Mouse (Mus musculus): ENCODE results near the gene Mrpl48. TPM values are rescaled to one million over a fixed set of nuclear protein-coding genes. Genes with fewer than 3 reads are reported as not detected.

Mrpl48 gene
- polyA plus RNA-seq, 1 experiment from 2014 or later = 76.8 TPM

DNA sequence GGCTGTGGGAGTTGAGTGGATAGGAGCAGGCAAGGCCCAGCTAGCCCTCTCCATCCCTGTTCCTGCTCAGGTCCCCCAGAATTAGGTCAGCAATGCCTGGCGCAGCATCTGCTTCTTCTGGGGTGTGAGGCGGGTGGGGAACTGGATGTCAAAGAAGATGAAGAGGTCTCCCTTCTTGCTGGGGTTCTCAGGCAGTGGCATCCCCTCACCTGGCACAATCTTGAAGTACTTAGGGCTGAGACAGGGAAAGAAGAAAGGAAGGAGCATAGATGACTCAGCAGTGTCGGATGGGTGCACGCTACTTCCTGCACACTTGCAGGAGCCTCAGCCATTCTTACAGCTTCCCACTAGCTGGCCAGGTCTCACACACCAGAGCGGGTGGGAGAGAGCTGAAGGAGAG lies 105.0 kb downstream of the Mrpl48 start:
- Histone ChIP-seq H3K9ac (no peak overlapping the region), H3K27me3 (replicated peaks) (no peaks in the 10 kb centered on the region), H3K27ac (replicated peaks) (no peak overlapping the region), H3K36me3 (peaks cover 20% of the 10 kb centered on the region), H3K4me2 (no peak overlapping the region), H3K9me3 (no peaks in the 10 kb centered on the region), H3K4me1 (peaks cover 6% of the 10 kb centered on the region), H3K4me3 (no peak overlapping the region)
- no peak for ATAC-seq (ENCODE audit: extremely low read depth, insufficient number of reproducible peaks, low FRiP score, low TSS enrichment)
- 77% methylated on average over 5 of the region's 5 CpGs for WGBS

DNA sequence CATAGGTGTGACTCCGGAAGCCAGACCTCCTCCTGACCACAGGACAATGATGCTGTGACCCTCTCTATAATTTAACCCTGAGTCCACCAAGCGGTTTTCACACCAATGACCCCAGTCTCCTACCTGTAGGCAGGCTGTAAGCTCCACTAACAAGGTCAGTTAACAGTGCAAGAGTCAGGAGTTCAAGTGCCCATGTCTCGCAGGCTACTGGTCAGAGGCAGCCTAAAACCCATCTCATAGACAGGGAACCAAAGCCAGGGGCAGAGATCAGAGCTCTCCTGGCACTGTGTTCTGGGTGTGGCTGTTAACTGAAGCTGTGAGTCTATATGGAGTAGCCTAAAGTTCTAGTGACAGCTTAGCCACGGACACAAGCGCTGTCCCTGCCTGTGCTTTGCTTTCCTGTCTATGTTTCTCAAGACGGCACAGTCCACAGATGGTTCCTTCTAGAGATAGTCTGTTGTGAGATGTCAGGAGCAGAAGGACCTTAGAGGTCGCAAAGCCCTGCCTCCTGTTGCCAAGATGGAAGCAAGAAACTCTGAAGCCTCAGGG lies 105.7 kb downstream of the Mrpl48 start:
- Histone ChIP-seq H3K36me3 (peaks cover 26% of the 10 kb centered on the region), H3K4me1 (peaks cover 6% of the 10 kb centered on the region), H3K9ac (no peak overlapping the region), H3K27ac (replicated peaks) (no peak overlapping the region), H3K27me3 (replicated peaks) (no peaks in the 10 kb centered on the region), H3K4me3 (no peak overlapping the region), H3K9me3 (no peaks in the 10 kb centered on the region), H3K4me2 (no peak overlapping the region)
- no peak for ATAC-seq (ENCODE audit: extremely low read depth, insufficient number of reproducible peaks, low FRiP score, low TSS enrichment)
- 71% methylated on average over 7 of the region's 7 CpGs for WGBS

DNA sequence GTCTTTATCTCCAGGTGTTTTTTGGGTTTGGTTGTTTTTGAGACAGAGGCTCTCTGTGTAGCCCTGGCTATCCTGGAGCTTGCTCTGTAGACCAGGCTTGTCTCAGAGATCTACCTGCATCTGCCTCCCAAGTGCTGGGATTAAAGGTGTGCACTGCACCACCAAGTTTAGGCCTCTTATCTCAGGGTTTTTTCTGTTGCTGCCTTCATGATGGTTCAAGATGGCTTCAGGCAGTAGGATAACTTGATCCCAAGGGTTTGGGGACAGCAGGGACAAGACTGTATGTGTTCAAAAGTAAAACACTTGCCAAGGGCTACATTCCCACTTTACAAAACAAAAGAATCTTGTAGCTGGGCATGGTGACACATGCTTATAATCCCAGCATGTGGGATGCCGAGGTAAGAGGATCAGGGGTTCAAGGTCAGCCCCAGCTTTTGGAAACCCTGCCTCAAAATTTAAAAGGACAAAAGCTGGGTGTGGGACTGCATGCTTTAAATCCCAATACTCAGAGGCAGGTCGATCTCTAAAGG lies 106.2 kb downstream of the Mrpl48 start:
- Histone ChIP-seq H3K27me3 (replicated peaks) (no peaks in the 10 kb centered on the region), H3K9me3 (no peaks in the 10 kb centered on the region), H3K4me1 (peaks cover 8% of the 10 kb centered on the region), H3K36me3 (peaks cover 31% of the 10 kb centered on the region), H3K4me2 (no peak overlapping the region), H3K27ac (replicated peaks) (no peak overlapping the region), H3K9ac (no peak overlapping the region), H3K4me3 (no peak overlapping the region)
- ATAC-seq (ENCODE audit: extremely low read depth, insufficient number of reproducible peaks, low FRiP score, low TSS enrichment) = no peak
- WGBS = 55% methylated on average over 2 of the region's 2 CpGs

DNA sequence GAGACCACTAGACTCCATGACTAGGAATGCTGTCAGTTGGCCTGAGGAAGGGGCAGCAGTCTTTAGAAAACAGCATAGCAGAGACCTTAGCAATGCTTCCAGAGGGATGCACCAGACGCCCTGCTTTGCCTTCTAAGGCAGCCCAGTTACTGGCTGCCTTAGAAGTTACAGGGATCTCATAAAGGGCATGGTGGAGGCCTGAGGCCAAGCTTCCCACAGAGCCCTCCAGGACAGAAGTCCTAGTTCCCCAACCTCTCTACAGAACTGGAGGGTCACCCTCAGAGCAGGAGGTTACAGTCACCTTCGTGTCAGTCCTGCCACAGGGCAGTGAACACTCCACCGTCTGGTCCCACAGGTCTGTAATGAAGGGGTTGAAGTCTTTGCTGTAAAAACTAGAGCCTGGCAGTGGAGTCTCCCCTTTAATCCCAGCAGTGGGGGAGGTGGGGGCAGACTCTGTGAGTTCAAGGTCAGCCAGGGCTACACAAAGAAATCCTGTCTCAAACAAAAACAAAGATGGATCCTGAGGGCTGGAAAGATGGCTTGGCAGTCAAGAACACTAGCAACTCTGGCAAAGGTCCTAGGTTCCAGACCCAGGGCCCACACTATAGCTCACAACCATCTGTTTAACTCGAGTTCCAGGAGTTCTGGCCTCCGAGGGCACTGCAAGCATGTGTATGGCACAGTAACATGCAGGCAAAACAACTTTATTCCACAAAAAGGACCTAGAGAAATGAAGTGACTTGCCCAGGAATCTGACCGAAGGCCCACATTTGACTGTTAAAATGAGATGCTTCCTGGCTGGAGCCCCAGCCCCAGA lies 106.9 kb downstream of the Mrpl48 start:
- no peaks in the 10 kb centered on the region for H3K9me3 ChIP-seq
- no peak for ATAC-seq (ENCODE audit: extremely low read depth, insufficient number of reproducible peaks, low FRiP score, low TSS enrichment)
- no peak overlapping the region for H3K4me2 ChIP-seq
- WGBS = 71% methylated on average over 6 of the region's 6 CpGs
- H3K4me3 ChIP-seq = no peak overlapping the region
- peaks cover 38% of the 10 kb centered on the region for H3K36me3 ChIP-seq
- H3K4me1 ChIP-seq = peaks cover 15% of the 10 kb centered on the region
- H3K27me3 ChIP-seq (replicated peaks) = no peaks in the 10 kb centered on the region
- H3K27ac ChIP-seq (replicated peaks) = no peak overlapping the region
- no peak overlapping the region for H3K9ac ChIP-seq

DNA sequence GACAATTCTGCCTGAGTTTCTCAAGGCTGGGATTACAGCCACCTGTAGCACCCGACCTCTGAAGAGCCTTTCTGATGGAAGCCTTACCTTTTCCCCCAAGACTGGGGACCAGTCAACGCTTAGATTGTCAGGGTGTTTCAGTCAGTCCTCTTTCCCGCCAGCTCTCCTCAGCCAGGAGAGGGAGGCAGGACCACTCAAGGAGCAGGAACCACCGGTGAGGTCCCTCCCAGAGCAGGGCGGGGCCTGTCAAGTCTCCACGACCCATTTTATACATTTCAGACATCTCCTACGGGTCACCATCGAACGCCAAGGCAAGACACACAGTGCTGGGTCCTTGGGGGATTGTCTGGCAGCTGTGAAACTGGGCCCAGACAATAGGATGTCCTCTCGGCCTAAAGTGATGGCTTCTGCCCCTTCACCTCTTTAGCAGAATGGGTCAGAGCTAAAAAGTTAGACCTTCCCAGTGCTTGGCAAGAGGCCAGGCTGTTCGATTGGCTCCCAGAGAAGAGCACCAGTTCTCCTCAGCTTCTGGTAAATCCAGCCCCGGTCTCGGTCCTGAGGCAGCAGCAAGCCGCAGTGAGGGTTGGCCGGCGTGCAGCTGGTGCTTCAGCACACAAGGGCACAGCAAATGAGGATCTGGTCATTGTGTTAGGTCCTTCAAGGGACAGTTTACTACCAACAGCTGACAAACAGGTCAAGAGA lies 107.7 kb downstream of the Mrpl48 start:
- H3K36me3 ChIP-seq = peaks cover 38% of the 10 kb centered on the region
- WGBS = 66% methylated on average over 16 of the region's 16 CpGs
- no peak overlapping the region for H3K27ac ChIP-seq (replicated peaks)
- H3K9ac ChIP-seq = no peak overlapping the region
- H3K4me1 ChIP-seq = peaks cover 23% of the 10 kb centered on the region
- no peak for ATAC-seq (ENCODE audit: extremely low read depth, insufficient number of reproducible peaks, low FRiP score, low TSS enrichment)
- no peak overlapping the region for H3K4me3 ChIP-seq
- H3K27me3 ChIP-seq (replicated peaks) = no peaks in the 10 kb centered on the region
- H3K9me3 ChIP-seq = no peaks in the 10 kb centered on the region
- no peak overlapping the region for H3K4me2 ChIP-seq

DNA sequence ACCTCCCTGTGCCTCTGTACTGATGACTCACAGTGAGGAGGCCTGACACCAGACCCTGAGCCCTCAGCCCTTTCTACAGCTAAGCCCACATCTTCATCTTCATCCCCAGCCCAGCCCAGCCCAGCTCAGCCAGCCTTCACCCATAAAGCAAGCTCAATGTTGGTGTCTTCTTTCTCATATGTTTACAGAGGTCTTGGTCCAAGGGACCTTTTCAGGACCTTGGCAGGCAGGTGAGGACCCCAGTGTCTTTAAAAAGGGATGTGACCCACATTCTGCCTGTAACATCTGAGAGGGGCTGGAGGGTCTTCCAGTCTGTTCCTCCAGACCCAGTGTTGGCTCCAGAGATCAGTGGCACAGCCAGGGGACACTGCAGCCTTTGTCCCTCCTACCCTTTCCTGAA lies 108.6 kb downstream of the Mrpl48 start:
- H3K36me3 ChIP-seq = peaks cover 38% of the 10 kb centered on the region
- H3K9me3 ChIP-seq = no peaks in the 10 kb centered on the region
- H3K4me2 ChIP-seq = no peak overlapping the region
- no peaks in the 10 kb centered on the region for H3K27me3 ChIP-seq (replicated peaks)
- ATAC-seq (ENCODE audit: extremely low read depth, insufficient number of reproducible peaks, low FRiP score, low TSS enrichment) = no peak
- H3K4me1 ChIP-seq = peaks cover 33% of the 10 kb centered on the region
- no peak overlapping the region for H3K27ac ChIP-seq (replicated peaks)
- H3K4me3 ChIP-seq = no peak overlapping the region
- H3K9ac ChIP-seq = no peak overlapping the region

DNA sequence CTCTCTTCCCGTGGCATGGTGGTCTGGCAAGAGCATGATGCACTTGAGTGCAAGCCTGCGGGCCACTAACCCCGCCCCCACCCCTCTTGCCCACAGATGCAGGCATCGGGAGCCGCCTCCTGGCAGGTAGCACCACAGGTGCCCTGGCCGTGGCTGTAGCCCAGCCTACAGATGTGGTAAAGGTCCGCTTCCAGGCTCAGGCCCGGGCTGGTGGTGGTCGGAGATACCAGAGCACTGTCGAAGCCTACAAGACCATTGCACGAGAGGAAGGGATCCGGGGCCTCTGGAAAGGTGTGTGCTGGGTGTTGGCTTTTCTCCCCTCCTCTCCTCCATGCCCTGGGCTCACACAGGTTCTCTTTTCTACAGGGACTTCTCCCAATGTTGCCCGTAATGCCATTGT lies 110.1 kb downstream of the Mrpl48 start:
- no peak for ATAC-seq (ENCODE audit: extremely low read depth, insufficient number of reproducible peaks, low FRiP score, low TSS enrichment)
- no peak overlapping the region for H3K27ac ChIP-seq (replicated peaks)
- H3K36me3 ChIP-seq = peaks cover 38% of the 10 kb centered on the region
- H3K4me3 ChIP-seq = no peak overlapping the region
- no peaks in the 10 kb centered on the region for H3K9me3 ChIP-seq
- H3K4me1 ChIP-seq = peaks cover 48% of the 10 kb centered on the region
- H3K27me3 ChIP-seq (replicated peaks) = no peaks in the 10 kb centered on the region
- 88% methylated on average over 13 of the region's 13 CpGs for WGBS
- H3K9ac ChIP-seq = no peak overlapping the region
- no peak overlapping the region for H3K4me2 ChIP-seq

DNA sequence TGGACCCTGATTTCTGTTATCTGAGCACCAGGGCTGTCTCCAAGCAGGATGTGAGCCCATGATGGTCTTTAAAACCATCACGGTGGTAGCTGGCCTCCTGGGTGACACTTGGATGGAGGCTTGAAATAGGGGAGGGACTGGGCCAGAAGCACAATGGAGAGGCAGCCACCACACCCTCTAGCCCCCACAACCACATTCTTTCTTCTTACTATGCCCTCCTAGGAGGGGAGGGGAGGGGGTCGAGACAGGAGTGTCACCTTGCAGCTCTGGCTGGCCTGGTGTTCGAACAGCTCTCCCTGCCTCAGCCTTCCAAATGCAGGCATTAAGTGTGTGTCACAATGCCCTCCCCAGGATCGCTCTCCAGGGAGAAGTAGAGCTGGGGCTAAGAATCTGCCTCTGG lies 110.7 kb downstream of the Mrpl48 start:
- Histone ChIP-seq H3K27me3 (replicated peaks) (no peaks in the 10 kb centered on the region), H3K27ac (replicated peaks) (no peak overlapping the region), H3K4me1 (peaks cover 53% of the 10 kb centered on the region), H3K9me3 (no peaks in the 10 kb centered on the region), H3K9ac (no peak overlapping the region), H3K4me3 (no peak overlapping the region), H3K36me3 (peaks cover 38% of the 10 kb centered on the region), H3K4me2 (no peak overlapping the region)
- 78% methylated on average over 4 of the region's 4 CpGs for WGBS
- no peak for ATAC-seq (ENCODE audit: extremely low read depth, insufficient number of reproducible peaks, low FRiP score, low TSS enrichment)

DNA sequence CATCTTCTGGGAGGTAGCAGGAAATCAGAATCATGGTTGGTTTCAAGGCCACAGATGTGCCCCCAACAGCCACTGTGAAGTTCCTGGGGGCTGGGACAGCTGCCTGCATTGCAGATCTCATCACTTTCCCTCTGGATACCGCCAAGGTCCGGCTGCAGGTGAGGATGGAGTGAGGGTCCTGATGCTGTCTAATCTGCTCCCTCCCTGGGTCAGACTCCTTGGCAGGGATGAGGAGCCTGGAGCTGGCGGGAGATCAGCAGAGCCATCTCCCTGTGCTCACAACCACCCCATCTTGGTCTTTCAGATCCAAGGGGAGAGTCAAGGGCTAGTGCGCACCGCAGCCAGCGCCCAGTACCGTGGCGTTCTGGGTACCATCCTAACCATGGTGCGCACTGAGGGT lies 111.3 kb downstream of the Mrpl48 start:
- Histone ChIP-seq H3K4me2 (peak overlapping the region; percentile 96), H3K27me3 (replicated peaks) (no peaks in the 10 kb centered on the region), H3K36me3 (peaks cover 38% of the 10 kb centered on the region), H3K9me3 (no peaks in the 10 kb centered on the region), H3K4me1 (peaks cover 58% of the 10 kb centered on the region), H3K9ac (0 out of 2 replicates have a peak overlapping the region, but pooled peaks have one; percentile 82), H3K27ac (replicated peaks) (0 out of 2 replicates have a peak overlapping the region, but pooled peaks have one; percentile 84), H3K4me3 (no peak overlapping the region)
- WGBS = 94% methylated on average over 9 of the region's 9 CpGs
- ATAC-seq (ENCODE audit: extremely low read depth, insufficient number of reproducible peaks, low FRiP score, low TSS enrichment) = no peak

DNA sequence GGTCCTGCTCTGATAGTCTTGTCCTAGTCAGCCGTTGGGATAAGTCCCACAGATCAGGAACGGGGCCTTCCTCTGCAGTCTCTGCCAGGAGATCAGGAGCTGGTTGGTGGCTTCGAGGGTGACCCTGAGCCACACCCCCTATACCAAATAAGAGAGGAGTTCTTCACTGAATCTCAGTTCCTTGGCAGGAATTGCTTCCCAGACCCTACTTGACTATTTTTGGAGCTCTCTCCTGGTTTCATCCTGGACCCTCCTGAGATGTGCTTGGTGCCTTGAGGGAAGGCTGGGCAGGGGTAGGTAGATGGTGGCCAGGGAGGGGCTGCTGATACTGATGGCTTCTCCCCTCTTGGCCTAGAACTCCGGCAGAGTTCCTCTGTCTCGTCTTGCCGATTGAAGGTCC lies 111.7 kb downstream of the Mrpl48 start:
- Histone ChIP-seq H3K4me3 (peak overlapping the region; percentile 63), H3K27ac (replicated peaks) (peak overlapping the region; percentile 84), H3K4me1 (peaks cover 58% of the 10 kb centered on the region), H3K9me3 (no peaks in the 10 kb centered on the region), H3K27me3 (replicated peaks) (no peaks in the 10 kb centered on the region), H3K9ac (peak overlapping the region; percentile 82), H3K4me2 (peak overlapping the region; percentile 96), H3K36me3 (peaks cover 38% of the 10 kb centered on the region)
- WGBS = 70% methylated on average over 6 of the region's 6 CpGs
- ATAC-seq (ENCODE audit: extremely low read depth, insufficient number of reproducible peaks, low FRiP score, low TSS enrichment) = no peak
